Mouse (Mus musculus): ENCODE results near the gene Aptx.

GRCm38 (mm10) chr4:40701796-40702195 is 1.2 kb downstream of the Aptx start:
- TF ChIP-seq CTCF (IDR thresholded peaks at IDR 0.05; ENCODE audit: control insufficient read depth, insufficient read depth, low read length): no peak
- TF ChIP-seq POLR2A (IDR thresholded peaks at IDR 0.05; ENCODE audit: borderline replicate concordance, control insufficient read depth, low read depth, low read length): no peak

Data from bone marrow, adult 2 months (tissue).